Mouse (Mus musculus): ENCODE results near the gene Tuba4a. TPM values are rescaled to one million over a fixed set of nuclear protein-coding genes. Genes with fewer than 3 reads are reported as not detected.

The Tuba4a gene
- polyA plus RNA-seq, 1 experiment from 2014 or later, result 16.4 TPM

- Histone ChIP-seq H3K9ac (ENCODE audit: low read length) (no peak overlapping the region), H3K27ac (replicated peaks; ENCODE audit: low read depth, low read length) (no peak overlapping the region), H3K36me3 (ENCODE audit: control insufficient read depth, insufficient read depth, low read length) (no peaks in the 10 kb centered on the region), H3K4me1 (ENCODE audit: control insufficient read depth, insufficient read depth, low read length) (0 out of 2 replicates have a peak, but pooled peaks cover 3% of the 10 kb centered on the region), H3K4me2 (ENCODE audit: low read depth, severe bottlenecking) (no peak overlapping the region), H3K4me3 (ENCODE audit: low read depth, low read length) (no peak overlapping the region), H3K27me3 (ENCODE audit: control insufficient read depth, insufficient read depth, low read length) (no peaks in the 10 kb centered on the region), H3K9me3 (ENCODE audit: control insufficient read depth, low read length) (no peaks in the 10 kb centered on the region)
- 76% methylated on average over 16 of the region's 16 CpGs for WGBS
- no peak for DNase-seq (ENCODE audit: low spot score)
- ATAC-seq (ENCODE audit: insufficient number of reproducible peaks, low FRiP score, low TSS enrichment, low read depth), result no peak
Observed at GRCm38 (mm10) chr1:75253029-75253428, 33.4 kb upstream of the Tuba4a start.

- Histone ChIP-seq H3K27me3 (ENCODE audit: control insufficient read depth, insufficient read depth, low read length) (no peaks in the 10 kb centered on the region), H3K9ac (ENCODE audit: low read length) (no peak overlapping the region), H3K27ac (replicated peaks; ENCODE audit: low read depth, low read length) (no peak overlapping the region), H3K4me2 (ENCODE audit: low read depth, severe bottlenecking) (no peak overlapping the region), H3K4me1 (ENCODE audit: control insufficient read depth, insufficient read depth, low read length) (0 out of 2 replicates have a peak, but pooled peaks cover 3% of the 10 kb centered on the region), H3K36me3 (ENCODE audit: control insufficient read depth, insufficient read depth, low read length) (no peaks in the 10 kb centered on the region), H3K4me3 (ENCODE audit: low read depth, low read length) (no peak overlapping the region), H3K9me3 (ENCODE audit: control insufficient read depth, low read length) (no peaks in the 10 kb centered on the region)
- 69% methylated on average over 13 of the region's 13 CpGs for WGBS
- no peak for ATAC-seq (ENCODE audit: insufficient number of reproducible peaks, low FRiP score, low TSS enrichment, low read depth)
- no peak for DNase-seq (ENCODE audit: low spot score)
Observed at GRCm38 (mm10) chr1:75252308-75252707, 32.6 kb upstream of the Tuba4a start.

GRCm38 (mm10) chr1:75251112-75251970 lies 31.7 kb upstream of the Tuba4a start:
- no peaks in the 10 kb centered on the region for H3K9me3 ChIP-seq (ENCODE audit: control insufficient read depth, low read length)
- H3K27ac ChIP-seq (replicated peaks; ENCODE audit: low read depth, low read length), result no peak overlapping the region
- ATAC-seq (ENCODE audit: insufficient number of reproducible peaks, low FRiP score, low TSS enrichment, low read depth) (peak; percentile 44; the same call in 1 of the 2 replicates), DNase-seq (ENCODE audit: low spot score) (peak; percentile 88)
- H3K4me2 ChIP-seq (ENCODE audit: low read depth, severe bottlenecking), result peak overlapping the region; percentile 15; the same call in 1 of the 2 replicates
- H3K27me3 ChIP-seq (ENCODE audit: control insufficient read depth, insufficient read depth, low read length), result no peaks in the 10 kb centered on the region
- no peaks in the 10 kb centered on the region for H3K36me3 ChIP-seq (ENCODE audit: control insufficient read depth, insufficient read depth, low read length)
- H3K4me1 ChIP-seq (ENCODE audit: control insufficient read depth, insufficient read depth, low read length), result 0 out of 2 replicates have a peak, but pooled peaks cover 3% of the 10 kb centered on the region
- WGBS, result 4% methylated on average over 22 of the region's 22 CpGs
- no peak overlapping the region for H3K4me3 ChIP-seq (ENCODE audit: low read depth, low read length)
- no peak overlapping the region for H3K9ac ChIP-seq (ENCODE audit: low read length)

- Histone ChIP-seq H3K36me3 (ENCODE audit: control insufficient read depth, insufficient read depth, low read length) (no peaks in the 10 kb centered on the region), H3K9ac (ENCODE audit: low read length) (no peak overlapping the region; the same call in 1 of the 2 replicates), H3K27me3 (ENCODE audit: control insufficient read depth, insufficient read depth, low read length) (no peaks in the 10 kb centered on the region), H3K4me2 (ENCODE audit: low read depth, severe bottlenecking) (no peak overlapping the region), H3K9me3 (ENCODE audit: control insufficient read depth, low read length) (no peaks in the 10 kb centered on the region), H3K27ac (replicated peaks; ENCODE audit: low read depth, low read length) (no peak overlapping the region), H3K4me1 (ENCODE audit: control insufficient read depth, insufficient read depth, low read length) (0 out of 2 replicates have a peak, but pooled peaks cover 3% of the 10 kb centered on the region), H3K4me3 (ENCODE audit: low read depth, low read length) (no peak overlapping the region)
- WGBS, result 54% methylated on average over 3 of the region's 3 CpGs
- ATAC-seq (ENCODE audit: insufficient number of reproducible peaks, low FRiP score, low TSS enrichment, low read depth) (no peak), DNase-seq (ENCODE audit: low spot score) (no peak)
Observed at GRCm38 (mm10) chr1:75250498-75250897, 30.8 kb upstream of the Tuba4a start.

- H3K9me3 ChIP-seq (ENCODE audit: control insufficient read depth, low read length), result no peaks in the 10 kb centered on the region
- H3K4me3 ChIP-seq (ENCODE audit: low read depth, low read length), result no peak overlapping the region
- no peak for DNase-seq (ENCODE audit: low spot score)
- no peaks in the 10 kb centered on the region for H3K36me3 ChIP-seq (ENCODE audit: control insufficient read depth, insufficient read depth, low read length)
- 0 out of 2 replicates have a peak, but pooled peaks cover 3% of the 10 kb centered on the region for H3K4me1 ChIP-seq (ENCODE audit: control insufficient read depth, insufficient read depth, low read length)
- 51% methylated on average over 9 of the region's 9 CpGs for WGBS
- no peak overlapping the region for H3K9ac ChIP-seq (ENCODE audit: low read length)
- H3K27me3 ChIP-seq (ENCODE audit: control insufficient read depth, insufficient read depth, low read length), result no peaks in the 10 kb centered on the region
- H3K27ac ChIP-seq (replicated peaks; ENCODE audit: low read depth, low read length), result no peak overlapping the region
- ATAC-seq (ENCODE audit: insufficient number of reproducible peaks, low FRiP score, low TSS enrichment, low read depth), result no peak
- no peak overlapping the region for H3K4me2 ChIP-seq (ENCODE audit: low read depth, severe bottlenecking)
Observed at GRCm38 (mm10) chr1:75248041-75248772, 28.5 kb upstream of the Tuba4a start.

GRCm38 (mm10) chr1:75247071-75247930 lies 27.6 kb upstream of the Tuba4a start:
- Histone ChIP-seq H3K27me3 (ENCODE audit: control insufficient read depth, insufficient read depth, low read length) (no peaks in the 10 kb centered on the region), H3K4me3 (ENCODE audit: low read depth, low read length) (no peak overlapping the region), H3K9me3 (ENCODE audit: control insufficient read depth, low read length) (no peaks in the 10 kb centered on the region), H3K36me3 (ENCODE audit: control insufficient read depth, insufficient read depth, low read length) (no peaks in the 10 kb centered on the region), H3K27ac (replicated peaks; ENCODE audit: low read depth, low read length) (no peak overlapping the region), H3K9ac (ENCODE audit: low read length) (no peak overlapping the region), H3K4me1 (ENCODE audit: control insufficient read depth, insufficient read depth, low read length) (0 out of 2 replicates have a peak, but pooled peaks cover 3% of the 10 kb centered on the region), H3K4me2 (ENCODE audit: low read depth, severe bottlenecking) (no peak overlapping the region)
- WGBS, result 83% methylated on average over 16 of the region's 16 CpGs
- ATAC-seq (ENCODE audit: insufficient number of reproducible peaks, low FRiP score, low TSS enrichment, low read depth), result no peak
- DNase-seq (ENCODE audit: low spot score), result no peak

GRCm38 (mm10) chr1:75244836-75245235 lies 25.2 kb upstream of the Tuba4a start:
- Histone ChIP-seq H3K4me1 (ENCODE audit: control insufficient read depth, insufficient read depth, low read length) (0 out of 2 replicates have a peak, but pooled peaks cover 3% of the 10 kb centered on the region), H3K27ac (replicated peaks; ENCODE audit: low read depth, low read length) (no peak overlapping the region), H3K27me3 (ENCODE audit: control insufficient read depth, insufficient read depth, low read length) (no peaks in the 10 kb centered on the region), H3K9me3 (ENCODE audit: control insufficient read depth, low read length) (no peaks in the 10 kb centered on the region), H3K9ac (ENCODE audit: low read length) (no peak overlapping the region), H3K4me2 (ENCODE audit: low read depth, severe bottlenecking) (no peak overlapping the region), H3K4me3 (ENCODE audit: low read depth, low read length) (no peak overlapping the region), H3K36me3 (ENCODE audit: control insufficient read depth, insufficient read depth, low read length) (no peaks in the 10 kb centered on the region)
- DNase-seq (ENCODE audit: low spot score) (peak; percentile 44), ATAC-seq (ENCODE audit: insufficient number of reproducible peaks, low FRiP score, low TSS enrichment, low read depth) (no peak)
- WGBS, result 21% methylated on average over 4 of the region's 4 CpGs
